Mouse (Mus musculus): ENCODE data around the gene Gm20388.

- no peak for TF ChIP-seq CTCF (IDR thresholded peaks at IDR 0.05; ENCODE audit: borderline replicate concordance, extremely low read depth, insufficient read depth, insufficient read length)
- TF ChIP-seq POLR2A (IDR thresholded peaks at IDR 0.05; ENCODE audit: borderline replicate concordance, extremely low read depth, insufficient read depth, insufficient read length, poor library complexity, severe bottlenecking), result no peak
These were observed 3277.4 kb downstream of the Gm20388 start for GRCm38 (mm10) chr8:123188006-123188405.

Measured in brain, embryonic 14.5 days (tissue).